In genomic region chr10:92675056-92675455, GRCm38 (mm10) we compare ENCODE assay signal across 22 mouse cellular contexts.
"Had no signal": no experiment of that assay in that cellular context is flagged by ENCODE, and none has a peak within 500 bp of the region (broad histone marks: within the 10 kb centered on the region; RNA-seq: fewer than 3 reads in every experiment).

No protein-coding gene starts in this region.

- H3K36me3 ChIP-seq: kidney, embryonic 15.5 days; limb, embryonic 15.5 days; lung, embryonic 15.5 days; neural tube, embryonic 13.5 days; stomach, embryonic 15.5 days had no signal

- H3K4me1 ChIP-seq: kidney, embryonic 15.5 days; limb, embryonic 15.5 days; lung, embryonic 15.5 days; megakaryocyte, embryonic 14.5 days; neural tube, embryonic 13.5 days; stomach, embryonic 15.5 days had no signal

- H3K4me2 ChIP-seq: kidney, embryonic 15.5 days; limb, embryonic 15.5 days; liver, embryonic 11.5 days; lung, embryonic 15.5 days; midbrain, embryonic 11.5 days; neural tube, embryonic 13.5 days; stomach, embryonic 15.5 days had no signal

- H3K27me3 ChIP-seq: kidney, embryonic 15.5 days; limb, embryonic 15.5 days; lung, embryonic 15.5 days; megakaryocyte, embryonic 14.5 days; neural tube, embryonic 13.5 days; stomach, embryonic 15.5 days had no signal

- DNase-seq: kidney, adult 11 months; kidney, adult 8-10 months; kidney, postnatal 10 days; kidney, postnatal 36 days; layer of hippocampus, postnatal 36 days; liver, postnatal 0 days; lung, postnatal 10 days; lung, postnatal 36 days; midbrain, embryonic 14.5 days; retina, postnatal 1 day; right cerebral cortex, postnatal 25 days; spleen, adult 18-20 months; thymus, postnatal 25 days had no signal

- ATAC-seq: liver, postnatal 0 days had no signal

- H3K9ac ChIP-seq: kidney, embryonic 15.5 days; limb, embryonic 15.5 days; liver, embryonic 14.5 days; liver, postnatal 0 days; lung, embryonic 15.5 days; neural tube, embryonic 13.5 days; stomach, embryonic 15.5 days had no signal

- H3K9me3 ChIP-seq: kidney, embryonic 15.5 days; limb, embryonic 15.5 days; lung, embryonic 15.5 days; megakaryocyte, embryonic 14.5 days; neural tube, embryonic 13.5 days; stomach, embryonic 15.5 days had no signal

- H3K4me3 ChIP-seq: kidney, embryonic 15.5 days; limb, embryonic 15.5 days; lung, embryonic 15.5 days; megakaryocyte, embryonic 14.5 days; neural tube, embryonic 13.5 days; stomach, embryonic 15.5 days had no signal

- H3K27ac ChIP-seq: kidney, embryonic 15.5 days; limb, embryonic 15.5 days; liver, embryonic 14.5 days; lung, embryonic 15.5 days; neural tube, embryonic 13.5 days; stomach, embryonic 15.5 days had no signal
